In genomic region chr4:156070716-156071115, GRCm38 (mm10) we compare ENCODE assay signal across 1 mouse cellular context.
TF ChIP-seq lines count a peak whose summit lies in the region.

No protein-coding gene starts in this region.

TF ChIP-seq in ES-E14, 5 proteins besides CTCF, POLR2A, EP300 and RAD21:
- TF ChIP-seq ZC3H11A (IDR thresholded peaks at IDR 0.05; ENCODE audit: borderline replicate concordance, low read depth, low read length), result no peak
- no peak for TF ChIP-seq HCFC1 (IDR thresholded peaks at IDR 0.05; ENCODE audit: borderline replicate concordance, insufficient read depth, low read length)
- TF ChIP-seq ZNF384 (IDR thresholded peaks at IDR 0.05; ENCODE audit: low read depth, low read length), result no peak
- no peak for TF ChIP-seq CHD2 (IDR thresholded peaks at IDR 0.05; ENCODE audit: low read depth, low read length)
- TF ChIP-seq MAFK (IDR thresholded peaks at IDR 0.05; ENCODE audit: insufficient read depth, low read depth, low read length), result no peak
